Mouse (Mus musculus) embryonic facial prominence, embryonic 13.5 days (tissue): ENCODE measurements at regions not wholly inside any gene's neighbourhood (a gene's known extent, or its start where the extent isn't known, plus 50 kb on each side); places are given as distances from the start of the nearest gene placed in this dataset.
A peak's percentile ranks its signal among the peaks of the same experiment; 100 is the strongest.

Source experiments
- ATAC-seq: fragments of 200-750 bp; cut with Nextera tagmentation; 2 replicates; pipeline ENCODE4 v1.8.0; 2017; ENCODE audit warnings: low read depth; ENCODE audit not compliant: insufficient number of reproducible peaks, insufficient read depth, low FRiP score, low TSS enrichment
- H3K27ac ChIP-seq: fragments of 300-500 bp; sonication (generic); 2 replicates; pipeline ENCODE4 v1.5.1; 2015; ENCODE audit warnings: moderate library complexity, mild to moderate bottlenecking, inconsistent platforms
- H3K27me3 ChIP-seq: fragments of 300-500 bp; sonication (generic); 2 replicates; pipeline ENCODE4 v1.6.1; 2015; ENCODE audit warnings: mild to moderate bottlenecking, inconsistent platforms
- H3K36me3 ChIP-seq: fragments of 300-500 bp; sonication (generic); 2 replicates; pipeline ENCODE4 v1.6.1; 2015; ENCODE audit warnings: mild to moderate bottlenecking, inconsistent platforms
- H3K4me1 ChIP-seq: fragments of 300-500 bp; sonication (generic); 2 replicates; pipeline ENCODE4 v1.6.1; 2015; ENCODE audit warnings: inconsistent platforms
- H3K4me2 ChIP-seq: fragments of 300-500 bp; sonication (generic); 2 replicates; pipeline ENCODE4 v1.6.1; 2015; ENCODE audit warnings: moderate library complexity, mild to moderate bottlenecking, inconsistent platforms
- H3K4me3 ChIP-seq: fragments of 300-500 bp; sonication (generic); 2 replicates; pipeline ENCODE4 v1.5.1; 2015; ENCODE audit warnings: mild to moderate bottlenecking, inconsistent platforms
- H3K9ac ChIP-seq: fragments of 300-500 bp; sonication (generic); 2 replicates; pipeline ENCODE4 v1.6.1; 2015; ENCODE audit warnings: mild to moderate bottlenecking, inconsistent platforms
- H3K9me3 ChIP-seq: fragments of 300-500 bp; sonication (generic); 2 replicates; pipeline ENCODE4 v1.6.1; 2016; ENCODE audit warnings: inconsistent platforms
- WGBS: fragments of 180-500 bp; shearing (Covaris S2); methylation state at CpG from one replicate; pipeline ENCODE4 v1.1.7; 2015; ENCODE audit warnings: mixed read lengths; 5-methylcytosine and 5-hydroxymethylcytosine counted together

- Histone ChIP-seq H3K36me3 (no peaks in the 10 kb centered on the region), H3K4me2 (no peak overlapping the region), H3K9ac (no peak overlapping the region), H3K9me3 (no peaks in the 10 kb centered on the region), H3K27me3 (no peaks in the 10 kb centered on the region), H3K27ac (peak overlapping the region; percentile 4; the same call in 1 of the 2 replicates), H3K4me3 (no peak overlapping the region), H3K4me1 (peaks cover 48% of the 10 kb centered on the region)
- no peak for ATAC-seq
- 59% methylated on average over 3 of the region's 3 CpGs for WGBS
Measured at GRCm38 (mm10) chr17:84115957-84116339, 71.8 kb downstream of the Zfp36l2 start.

DNA sequence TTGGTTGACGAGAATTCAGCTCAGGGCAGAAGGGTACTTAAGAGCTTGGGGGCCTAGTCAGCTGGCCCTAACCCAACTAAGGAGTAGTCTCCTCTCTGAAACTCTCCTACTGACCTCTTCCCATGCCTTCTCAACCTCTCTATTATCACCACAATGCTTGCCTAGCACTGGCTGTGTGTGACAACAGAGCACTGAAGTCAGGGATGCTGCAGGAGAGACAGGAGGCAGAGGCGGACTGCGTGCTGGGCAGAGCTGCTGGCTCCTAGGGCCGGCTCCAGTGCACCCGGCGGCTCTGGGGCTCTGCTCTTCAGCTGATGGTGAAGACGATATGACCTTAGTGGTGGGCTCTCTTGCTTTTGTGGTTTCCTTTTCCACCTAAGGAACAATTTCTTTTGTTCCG is 72.6 kb downstream of the Zfp36l2 start:
- H3K27me3 ChIP-seq, result no peaks in the 10 kb centered on the region
- ATAC-seq, result no peak
- H3K9me3 ChIP-seq, result no peaks in the 10 kb centered on the region
- no peak overlapping the region for H3K9ac ChIP-seq
- no peak overlapping the region for H3K4me2 ChIP-seq
- peaks cover 54% of the 10 kb centered on the region for H3K4me1 ChIP-seq
- H3K4me3 ChIP-seq, result no peak overlapping the region
- H3K36me3 ChIP-seq, result no peaks in the 10 kb centered on the region
- WGBS, result 77% methylated on average over 8 of the region's 8 CpGs
- H3K27ac ChIP-seq, result no peak overlapping the region

GRCm38 (mm10) chr17:84114279-84114994 is 73.3 kb downstream of the Zfp36l2 start:
- H3K36me3 ChIP-seq, result no peaks in the 10 kb centered on the region
- H3K4me2 ChIP-seq, result no peak overlapping the region
- 72% methylated on average over 9 of the region's 9 CpGs for WGBS
- H3K9ac ChIP-seq, result no peak overlapping the region
- peaks cover 54% of the 10 kb centered on the region for H3K4me1 ChIP-seq
- no peaks in the 10 kb centered on the region for H3K27me3 ChIP-seq
- peak overlapping the region; percentile 1; the same call in 1 of the 2 replicates for H3K27ac ChIP-seq
- H3K9me3 ChIP-seq, result no peaks in the 10 kb centered on the region
- no peak overlapping the region for H3K4me3 ChIP-seq
- ATAC-seq, result no peak

- Histone ChIP-seq H3K27me3 (no peaks in the 10 kb centered on the region), H3K4me3 (no peak overlapping the region), H3K36me3 (no peaks in the 10 kb centered on the region), H3K9ac (no peak overlapping the region), H3K4me1 (peaks cover 54% of the 10 kb centered on the region), H3K27ac (peak overlapping the region; percentile 1; the same call in 1 of the 2 replicates), H3K4me2 (no peak overlapping the region), H3K9me3 (no peaks in the 10 kb centered on the region)
- WGBS, result 28% methylated on average over 8 of the region's 8 CpGs
- ATAC-seq, result peak; percentile 50; the same call in 1 of the 2 replicates
Measured at GRCm38 (mm10) chr17:84113608-84114278, 74.0 kb downstream of the Zfp36l2 start.

- peak overlapping the region; percentile 52; the same call in 1 of the 2 replicates for H3K9ac ChIP-seq
- no peaks in the 10 kb centered on the region for H3K9me3 ChIP-seq
- no peaks in the 10 kb centered on the region for H3K36me3 ChIP-seq
- H3K27ac ChIP-seq, result peak overlapping the region; percentile 77
- peaks cover 44% of the 10 kb centered on the region for H3K4me1 ChIP-seq
- WGBS, result 28% methylated on average over 6 of the region's 6 CpGs
- no peak for ATAC-seq
- no peak overlapping the region for H3K4me2 ChIP-seq
- no peaks in the 10 kb centered on the region for H3K27me3 ChIP-seq
- no peak overlapping the region for H3K4me3 ChIP-seq
Measured at GRCm38 (mm10) chr17:84112411-84113031, 75.2 kb downstream of the Zfp36l2 start.

DNA sequence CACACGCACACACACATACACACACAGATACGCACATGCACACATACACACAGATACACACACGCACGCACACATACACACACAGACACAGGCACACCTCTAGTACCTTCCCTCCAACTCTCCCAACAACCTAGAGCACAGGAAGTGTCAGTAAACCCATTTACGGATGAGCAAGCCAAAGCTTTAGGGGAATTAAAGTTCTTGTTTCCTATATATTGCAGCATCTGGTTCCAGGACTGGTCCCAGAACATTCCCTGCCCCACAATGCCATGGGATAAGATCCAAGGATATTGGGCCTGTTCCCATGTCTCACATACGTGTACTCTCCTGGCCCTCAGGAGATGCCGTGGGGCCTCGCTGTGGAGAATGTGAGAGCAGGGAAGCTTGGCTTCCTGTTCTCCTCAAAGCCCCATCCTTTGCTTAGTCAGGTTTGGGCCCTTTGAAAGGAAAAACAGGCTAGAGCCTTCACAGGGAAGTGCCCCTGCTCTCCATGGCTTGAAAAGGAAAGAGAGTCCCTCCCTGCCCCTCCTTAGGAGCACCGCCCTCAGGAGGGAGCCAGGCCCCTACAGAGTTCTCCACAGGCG is 75.9 kb downstream of the Zfp36l2 start:
- peak overlapping the region; percentile 52; the same call in 1 of the 2 replicates for H3K9ac ChIP-seq
- H3K4me1 ChIP-seq, result peaks cover 44% of the 10 kb centered on the region
- no peaks in the 10 kb centered on the region for H3K36me3 ChIP-seq
- no peak overlapping the region for H3K4me3 ChIP-seq
- H3K4me2 ChIP-seq, result no peak overlapping the region
- H3K27me3 ChIP-seq, result no peaks in the 10 kb centered on the region
- H3K9me3 ChIP-seq, result no peaks in the 10 kb centered on the region
- WGBS, result 62% methylated on average over 10 of the region's 10 CpGs
- ATAC-seq, result no peak
- H3K27ac ChIP-seq, result peak overlapping the region; percentile 77

DNA sequence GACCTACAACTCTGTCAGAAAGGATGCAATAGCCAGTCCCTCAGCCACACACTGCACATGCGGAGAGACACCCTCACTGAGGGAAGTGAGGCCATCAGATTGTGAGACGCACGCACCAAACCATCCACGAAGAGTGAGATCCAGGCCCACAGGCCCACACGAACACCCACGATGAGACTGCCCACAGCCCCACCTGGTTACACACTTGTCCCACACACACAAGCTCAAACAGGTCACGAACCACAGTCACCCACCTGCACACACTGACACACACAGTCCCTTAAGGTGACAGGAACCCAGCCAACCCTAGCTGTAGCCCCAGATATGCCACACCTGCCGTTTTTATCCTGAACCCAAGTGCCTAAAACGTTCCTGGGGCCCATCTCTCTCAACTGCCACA is 76.8 kb downstream of the Zfp36l2 start:
- Histone ChIP-seq H3K36me3 (no peaks in the 10 kb centered on the region), H3K9ac (no peak overlapping the region), H3K27ac (peak overlapping the region; percentile 55), H3K4me2 (no peak overlapping the region), H3K4me3 (no peak overlapping the region), H3K27me3 (no peaks in the 10 kb centered on the region), H3K9me3 (no peaks in the 10 kb centered on the region), H3K4me1 (peaks cover 38% of the 10 kb centered on the region)
- 81% methylated on average over 9 of the region's 9 CpGs for WGBS
- no peak for ATAC-seq

DNA sequence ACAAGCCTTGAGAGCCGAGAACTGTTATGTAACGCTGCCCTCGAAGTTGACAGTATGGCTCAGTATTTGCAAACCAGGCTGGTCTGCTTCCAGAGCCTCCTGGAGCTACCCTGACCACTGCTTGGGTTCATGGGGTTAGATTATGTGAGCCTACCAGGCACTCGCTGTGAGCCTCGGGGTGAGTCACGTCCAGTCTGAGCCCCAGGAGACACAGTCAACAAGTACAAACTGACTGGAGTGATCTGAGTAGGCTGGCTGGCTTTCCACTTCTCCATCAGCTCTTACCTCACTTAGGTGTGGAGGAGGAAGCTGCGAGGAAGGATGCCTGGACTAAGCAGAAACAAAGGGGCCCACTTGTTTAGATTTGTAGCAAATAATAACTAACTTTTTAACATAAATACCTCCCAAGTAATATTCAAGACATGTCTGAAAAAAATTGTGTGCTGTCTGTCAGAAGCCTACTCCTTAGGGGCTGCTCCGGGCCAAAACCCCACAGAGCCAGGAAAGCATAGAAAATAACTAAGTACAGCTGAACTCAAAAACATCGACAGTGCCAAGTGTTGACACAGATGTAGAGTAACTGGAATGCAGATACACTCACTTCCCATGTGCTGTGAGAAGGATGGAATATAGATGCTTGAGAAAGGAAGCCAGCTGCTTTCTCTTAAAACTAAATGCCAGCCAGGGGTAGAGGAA is 77.6 kb downstream of the Zfp36l2 start:
- Histone ChIP-seq H3K4me1 (peaks cover 31% of the 10 kb centered on the region), H3K36me3 (no peaks in the 10 kb centered on the region), H3K4me2 (no peak overlapping the region), H3K9me3 (no peaks in the 10 kb centered on the region), H3K4me3 (no peak overlapping the region), H3K27ac (peak overlapping the region; percentile 55; the same call in 1 of the 2 replicates), H3K27me3 (no peaks in the 10 kb centered on the region), H3K9ac (no peak overlapping the region)
- no peak for ATAC-seq
- 64% methylated on average over 9 of the region's 9 CpGs for WGBS

DNA sequence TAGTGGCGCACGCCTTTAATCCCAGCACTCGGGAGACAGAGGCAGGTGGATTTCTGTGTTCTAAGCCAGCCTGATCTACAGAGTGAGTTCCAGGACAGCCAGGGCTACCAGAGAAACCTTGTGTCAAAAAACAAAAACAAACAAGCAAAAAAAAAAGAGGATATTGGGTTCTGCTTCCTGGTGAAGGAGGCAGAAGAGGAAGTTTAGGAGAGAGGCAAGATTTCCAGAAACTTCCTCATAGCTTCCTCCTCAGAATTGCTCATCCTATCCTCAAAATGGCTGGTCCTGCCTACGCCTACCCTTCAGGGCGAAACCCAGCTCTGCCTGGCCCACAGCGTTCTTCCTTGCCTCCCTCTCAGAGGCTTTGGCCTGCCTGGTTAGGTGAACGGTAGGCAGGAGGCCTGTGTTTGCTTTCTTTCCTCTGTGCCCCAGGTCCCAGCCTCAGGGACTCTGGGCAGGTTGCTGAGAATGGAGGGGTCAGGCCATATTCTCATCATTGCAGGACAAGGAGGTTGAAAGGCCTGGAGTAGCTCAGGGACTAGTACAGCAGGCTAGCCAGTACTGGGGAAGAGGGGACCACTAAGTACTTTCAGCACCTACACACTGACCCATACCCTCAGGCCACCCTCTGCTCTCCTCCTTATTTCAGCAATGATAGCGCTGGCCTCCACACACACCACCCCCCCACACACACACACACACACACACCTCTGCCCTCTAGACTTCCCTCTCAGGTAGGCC is 79.6 kb downstream of the Zfp36l2 start:
- H3K9me3 ChIP-seq, result no peaks in the 10 kb centered on the region
- H3K4me1 ChIP-seq, result peaks cover 37% of the 10 kb centered on the region
- WGBS, result 83% methylated on average over 8 of the region's 8 CpGs

DNA sequence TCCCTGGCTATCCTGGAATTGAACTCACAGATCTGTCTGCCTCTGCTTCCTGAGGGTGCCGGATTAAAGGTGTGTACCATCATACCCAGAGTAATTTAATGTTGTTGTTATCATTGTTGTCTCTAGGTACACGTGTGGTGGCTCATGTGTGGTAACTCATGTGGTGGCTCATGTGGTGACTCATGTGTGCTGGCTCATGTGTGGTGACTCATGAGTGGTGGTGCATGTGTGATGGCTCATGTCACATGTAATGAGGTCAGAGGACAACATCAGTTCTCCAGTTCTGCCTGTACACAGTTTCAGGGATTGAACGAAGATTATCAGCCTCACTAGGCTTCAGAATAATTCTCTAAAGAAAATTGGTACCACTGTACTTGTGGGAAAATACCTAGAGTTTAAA is 80.2 kb downstream of the Zfp36l2 start:
- Histone ChIP-seq H3K4me3 (no peak overlapping the region), H3K9ac (no peak overlapping the region), H3K4me2 (no peak overlapping the region), H3K4me1 (peaks cover 34% of the 10 kb centered on the region), H3K27ac (no peak overlapping the region), H3K27me3 (no peaks in the 10 kb centered on the region), H3K36me3 (no peaks in the 10 kb centered on the region), H3K9me3 (no peaks in the 10 kb centered on the region)
- no peak for ATAC-seq
- WGBS, result 77% methylated on average over 3 of the region's 3 CpGs

More for the DNA sequence above, 79.6 kb downstream of the Zfp36l2 start:
- ATAC-seq, result no peak
- Histone ChIP-seq H3K4me3 (no peak overlapping the region), H3K27me3 (no peaks in the 10 kb centered on the region), H3K9ac (no peak overlapping the region), H3K36me3 (no peaks in the 10 kb centered on the region), H3K4me2 (no peak overlapping the region), H3K27ac (no peak overlapping the region)
